ENCODE assay signal across 25 mouse cellular contexts in the genomic region with DNA sequence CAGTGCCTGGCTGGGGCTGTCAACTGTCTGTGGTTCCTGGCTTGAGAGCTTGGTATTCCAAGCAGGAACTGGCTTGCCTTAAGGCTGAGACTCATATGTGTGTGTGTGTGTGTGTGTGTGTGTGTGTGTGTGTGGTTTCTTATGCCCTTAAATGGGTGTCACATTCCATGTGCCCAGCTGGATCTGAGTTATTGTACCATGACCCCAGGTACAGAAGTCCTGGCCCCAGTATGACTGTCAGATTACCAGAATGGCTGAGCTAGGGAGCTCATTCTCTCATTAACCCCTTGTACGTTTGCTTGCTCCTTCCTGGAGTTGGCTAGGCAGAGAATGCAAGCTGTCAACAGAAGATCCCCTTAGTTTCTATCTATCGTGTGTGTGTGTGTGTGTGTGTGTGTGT. TPM values are rescaled to one million over a fixed set of nuclear protein-coding genes. Genes with fewer than 3 reads are reported as not detected.
DNase-seq lines count a peak whose midpoint lies in the region; ATAC-seq and TF ChIP-seq lines count a peak whose summit lies in the region.
"Had no signal": no experiment of that assay in that cellular context is flagged by ENCODE, and none has a peak within 500 bp of the region (broad histone marks: within the 10 kb centered on the region; RNA-seq: fewer than 3 reads in every experiment).

No protein-coding gene starts in this region.

- TF ChIP-seq CTCF in forebrain, postnatal 0 days (IDR thresholded peaks at IDR 0.05; ENCODE audit: low read depth): no peak

- no peak overlapping the region for H3K4me3 ChIP-seq in kidney, embryonic 14.5 days (ENCODE audit: low read length)
- no peak overlapping the region for H3K4me3 ChIP-seq in intestine, embryonic 15.5 days (replicated peaks)
- no peak overlapping the region for H3K4me3 ChIP-seq in kidney, embryonic 16.5 days (ENCODE audit: low read length)
- H3K4me3 ChIP-seq in forebrain, postnatal 0 days (ENCODE audit: low read depth, low read length): no peak overlapping the region
- H3K4me3 ChIP-seq: embryonic facial prominence, embryonic 15.5 days; erythroblast, embryonic 14.5 days; forebrain, embryonic 10.5 days; forebrain, embryonic 15.5 days; heart, adult 2 months; heart, embryonic 15.5 days had no signal

- H3K4me2 ChIP-seq in kidney, embryonic 14.5 days (replicated peaks; ENCODE audit: low read depth, low read length): no peak overlapping the region
- H3K4me2 ChIP-seq in intestine, embryonic 15.5 days (replicated peaks): no peak overlapping the region
- no peak overlapping the region for H3K4me2 ChIP-seq in kidney, embryonic 16.5 days (replicated peaks; ENCODE audit: low read depth, low read length)
- H3K4me2 ChIP-seq in forebrain, postnatal 0 days (ENCODE audit: low read depth): no peak overlapping the region
- H3K4me2 ChIP-seq: embryonic facial prominence, embryonic 15.5 days; forebrain, embryonic 15.5 days; heart, embryonic 11.5 days; heart, embryonic 15.5 days had no signal

- H3K9ac ChIP-seq in kidney, embryonic 14.5 days (ENCODE audit: low read depth, low read length): no peak overlapping the region
- H3K9ac ChIP-seq in intestine, embryonic 15.5 days: no peak overlapping the region
- no peak overlapping the region for H3K9ac ChIP-seq in kidney, embryonic 16.5 days (replicated peaks; ENCODE audit: low read length)
- no peak overlapping the region for H3K9ac ChIP-seq in forebrain, postnatal 0 days
- H3K9ac ChIP-seq: embryonic facial prominence, embryonic 15.5 days; forebrain, embryonic 15.5 days; heart, embryonic 15.5 days had no signal

- no peaks in the 10 kb centered on the region for H3K27me3 ChIP-seq in kidney, embryonic 14.5 days (ENCODE audit: control insufficient read depth, insufficient read depth, low read length)
- H3K27me3 ChIP-seq in intestine, embryonic 15.5 days (replicated peaks): no peaks in the 10 kb centered on the region
- no peaks in the 10 kb centered on the region for H3K27me3 ChIP-seq in kidney, embryonic 16.5 days (ENCODE audit: insufficient read depth, low read length)
- H3K27me3 ChIP-seq in forebrain, postnatal 0 days (ENCODE audit: insufficient read depth, low read length): no peaks in the 10 kb centered on the region
- H3K27me3 ChIP-seq: embryonic facial prominence, embryonic 15.5 days; forebrain, embryonic 15.5 days; heart, embryonic 15.5 days had no signal

- WGBS in kidney, embryonic 14.5 days: 70% methylated on average over 2 of the region's 2 CpGs
- 70% methylated on average over 2 of the region's 2 CpGs for WGBS in intestine, embryonic 15.5 days
- 48% methylated on average over 2 of the region's 2 CpGs for WGBS in kidney, embryonic 16.5 days
- WGBS in forebrain, postnatal 0 days: 75% methylated on average over 2 of the region's 2 CpGs

- no peak for ATAC-seq in kidney, embryonic 14.5 days (ENCODE audit: low FRiP score, low TSS enrichment)
- peak; percentile 39; the same call in 1 of the 2 replicates for ATAC-seq in intestine, embryonic 15.5 days
- peak; percentile 27; the same call in 1 of the 2 replicates for ATAC-seq in kidney, embryonic 16.5 days (ENCODE audit: low FRiP score, low TSS enrichment)
- ATAC-seq in forebrain, postnatal 0 days: no peak
- ATAC-seq in megakaryocyte, adult 5-6 weeks (ENCODE audit: poor library complexity, severe bottlenecking): no peak
- ATAC-seq: CD4-positive, CD25-positive, alpha-beta regulatory T cell, adult 4 months; forebrain, embryonic 15.5 days had no signal

- peaks cover 4% of the 10 kb centered on the region; the same call in 1 of the 2 replicates for H3K4me1 ChIP-seq in kidney, embryonic 14.5 days (ENCODE audit: control insufficient read depth, insufficient read depth, low read length)
- no peaks in the 10 kb centered on the region for H3K4me1 ChIP-seq in intestine, embryonic 15.5 days (replicated peaks)
- H3K4me1 ChIP-seq in kidney, embryonic 16.5 days (ENCODE audit: insufficient read depth, low read length): 0 out of 2 replicates have a peak, but pooled peaks cover 7% of the 10 kb centered on the region
- no peaks in the 10 kb centered on the region for H3K4me1 ChIP-seq in forebrain, postnatal 0 days (ENCODE audit: insufficient read depth)
- H3K4me1 ChIP-seq: embryonic facial prominence, embryonic 15.5 days; forebrain, embryonic 15.5 days; heart, embryonic 15.5 days had no signal

- H3K27ac ChIP-seq in kidney, embryonic 14.5 days (ENCODE audit: low read depth, low read length): no peak overlapping the region
- H3K27ac ChIP-seq in intestine, embryonic 15.5 days: no peak overlapping the region
- no peak overlapping the region for H3K27ac ChIP-seq in kidney, embryonic 16.5 days (ENCODE audit: low read length)
- no peak overlapping the region for H3K27ac ChIP-seq in forebrain, postnatal 0 days (ENCODE audit: low read depth, low read length)
- H3K27ac ChIP-seq: embryonic facial prominence, embryonic 15.5 days; forebrain, embryonic 10.5 days; forebrain, embryonic 15.5 days; heart, adult 2 months; heart, embryonic 15.5 days had no signal

- peak; percentile 41 for DNase-seq in kidney, adult 11 months
- peak; percentile 40 to 67 for DNase-seq in kidney, postnatal 25 days
- no peak for DNase-seq in forebrain, postnatal 0 days
- DNase-seq in layer of hippocampus, postnatal 36 days: no peak
- DNase-seq: adrenal gland, adult 8-10 months; adrenal gland, postnatal 36 days; B cell, adult 2 months; cerebellum, adult 2 months; cerebellum, postnatal 14 days; embryo, embryonic 11 days; gastrocnemius, postnatal 10 days; heart, adult 2 months; heart, postnatal 14 days had no signal

- H3K36me3 ChIP-seq in kidney, embryonic 14.5 days (ENCODE audit: control insufficient read depth, insufficient read depth, low read length): peaks cover 22% of the 10 kb centered on the region; the same call in 1 of the 2 replicates
- H3K36me3 ChIP-seq in intestine, embryonic 15.5 days: peaks cover 5% of the 10 kb centered on the region; the same call in 1 of the 2 replicates
- peaks cover 20% of the 10 kb centered on the region for H3K36me3 ChIP-seq in kidney, embryonic 16.5 days (ENCODE audit: insufficient read depth, low read length)
- peaks cover 75% of the 10 kb centered on the region for H3K36me3 ChIP-seq in forebrain, postnatal 0 days (ENCODE audit: insufficient read depth)
- H3K36me3 ChIP-seq: forebrain, embryonic 10.5 days; G1E had no signal

- H3K9me3 ChIP-seq in kidney, embryonic 14.5 days (ENCODE audit: control insufficient read depth, low read length): no peaks in the 10 kb centered on the region
- H3K9me3 ChIP-seq in intestine, embryonic 15.5 days: no peaks in the 10 kb centered on the region
- no peaks in the 10 kb centered on the region for H3K9me3 ChIP-seq in kidney, embryonic 16.5 days (ENCODE audit: low read length)
- no peaks in the 10 kb centered on the region for H3K9me3 ChIP-seq in forebrain, postnatal 0 days (ENCODE audit: low read length)
- H3K9me3 ChIP-seq: embryonic facial prominence, embryonic 15.5 days; forebrain, embryonic 10.5 days; forebrain, embryonic 15.5 days; heart, embryonic 15.5 days had no signal

RNA-seq across cellular contexts. Expression of a gene that starts 28.3 kb away (rescaled TPM):
- polyA plus RNA-seq in kidney, embryonic 14.5 days (2014; fragmentation: Nextera tagmentation; extraction: Ambion mirVana): 2.4 and 2.6 TPM in 2 replicates
- 0.85 and 1.1 TPM in 2 replicates for polyA plus RNA-seq in intestine, embryonic 15.5 days (2015; fragmentation: Nextera tagmentation; extraction: Ambion mirVana)
- 3.5 and 4.0 TPM in 2 replicates for polyA plus RNA-seq in kidney, embryonic 16.5 days (2015; fragmentation: Nextera tagmentation; extraction: Ambion mirVana)
- total RNA-seq in forebrain, postnatal 0 days (2014; rRNA removed): 2.6 and 3.7 TPM in 2 replicates
- 1.2 and 2.5 TPM in 2 replicates for polyA plus RNA-seq in forebrain, postnatal 0 days (2015; fragmentation: Nextera tagmentation; extraction: Ambion mirVana)
- 1.4 and 1.7 TPM in 2 replicates for total RNA-seq in megakaryocyte, adult 5-6 weeks (2015)
- total RNA-seq in megakaryocyte, adult 5-6 weeks (2017): 1.7 and 1.9 TPM in 2 replicates
- 1 to 10 TPM; 1.3 to 1.4 TPM for total RNA-seq in layer of hippocampus, postnatal 36 days (2021)
- polyA plus RNA-seq: CD4-positive, CD25-positive, alpha-beta regulatory T cell, adult 4 months; erythroblast, embryonic 14.5 days; G1E had no signal

Comparison
In these comparisons a context has a peak if more than half of its experiments do, and no peak if none do; other contexts are left out.
1. ATAC-seq: peak in intestine, embryonic 15.5 days (single experiment) and kidney, embryonic 16.5 days (single experiment); none in kidney, embryonic 14.5 days (single experiment), forebrain, postnatal 0 days (single experiment) and megakaryocyte, adult 5-6 weeks (single experiment).
2. DNase-seq: peak in kidney, adult 11 months (single experiment) and kidney, postnatal 25 days (2 of 2); none in forebrain, postnatal 0 days (single experiment) and layer of hippocampus, postnatal 36 days (0 of 2).